Mouse (Mus musculus) kidney, adult 2 months (tissue): ENCODE measurements at regions not wholly inside any gene's neighbourhood (a gene's known extent, or its start where the extent isn't known, plus 50 kb on each side); places are given as distances from the start of the nearest gene placed in this dataset.

Source experiments
- DNase-seq: peaks from one replicate; pipeline ENCODE4 v3.0.0; 2021
- H3K27ac ChIP-seq: fragments of 200-500 bp; 2 replicates; pipeline ENCODE4 v1.5.1; 2012; ENCODE audit warnings: low read depth, low read length, control low read depth, inconsistent platforms; ENCODE audit not compliant: insufficient read depth
- H3K27me3 ChIP-seq: fragments of 200-500 bp; replicated peaks from 2 replicates; pipeline ENCODE4 v1.6.1; 2012; ENCODE audit warnings: mild to moderate bottlenecking, moderate library complexity, low read length, inconsistent platforms; ENCODE audit not compliant: control insufficient read depth, insufficient read depth
- H3K36me3 ChIP-seq: fragments of 200-500 bp; 2 replicates; pipeline ENCODE4 v1.6.1; 2012; ENCODE audit warnings: mild to moderate bottlenecking, moderate library complexity, low read length, inconsistent platforms; ENCODE audit not compliant: control insufficient read depth, insufficient read depth
- H3K4me1 ChIP-seq: fragments of 200-500 bp; 2 replicates; pipeline ENCODE4 v1.6.1; 2011; ENCODE audit warnings: low read length; ENCODE audit not compliant: control insufficient read depth, insufficient read depth
- H3K4me3 ChIP-seq: fragments of 200-500 bp; 2 replicates; pipeline ENCODE4 v1.5.1; 2011; ENCODE audit warnings: mild to moderate bottlenecking, low read depth, low read length, control low read depth; ENCODE audit not compliant: insufficient read depth
- CTCF ChIP-seq: fragments of 200-500 bp; conservative IDR thresholded peaks from 2 replicates; pipeline ENCODE4 v1.5.1; 2011; ENCODE audit warnings: low read depth, mild to moderate bottlenecking, control low read depth, low read length, moderate library complexity, mixed read lengths; ENCODE audit not compliant: insufficient read depth, insufficient read length
- POLR2A ChIP-seq: fragments of 200-500 bp; IDR thresholded peaks from one replicate; pipeline ENCODE4 v1.6.1; 2011; ENCODE audit warnings: low read depth, low read length, control low read depth
- WGBS: fragments of 180-500 bp; shearing (Covaris S2); methylation state at CpG from one replicate; pipeline ENCODE4 v1.1.7; 2018; 5-methylcytosine and 5-hydroxymethylcytosine counted together

DNA sequence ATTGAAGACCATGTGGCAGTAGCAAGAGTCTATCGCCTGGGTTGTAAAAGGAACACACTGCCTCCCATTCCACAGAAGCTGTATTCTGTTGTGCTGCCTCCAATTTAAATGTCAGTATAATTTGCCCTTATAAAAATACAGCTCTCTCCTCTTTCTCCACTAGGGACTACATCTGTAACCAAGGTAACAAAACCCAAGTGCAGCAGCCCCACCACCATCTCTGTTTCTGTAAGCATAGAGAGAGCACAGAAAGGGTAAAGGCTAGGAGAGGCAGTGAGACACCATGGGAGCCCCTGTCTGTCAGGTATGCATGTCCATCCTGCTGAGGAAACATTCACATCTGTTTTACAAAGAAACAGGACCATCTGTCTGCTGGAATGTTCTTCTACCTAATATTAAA, 344.4 kb downstream of the Ccser2 start:
- H3K4me3 ChIP-seq, result no peak overlapping the region
- no peaks in the 10 kb centered on the region for H3K4me1 ChIP-seq
- H3K36me3 ChIP-seq, result no peaks in the 10 kb centered on the region
- no peaks in the 10 kb centered on the region for H3K27me3 ChIP-seq
- no peak overlapping the region for H3K27ac ChIP-seq
- DNase-seq, result no peak
- WGBS, result 78% methylated on average over 1 of the region's 1 CpGs
- TF ChIP-seq CTCF (no peak), POLR2A (no peak)

DNA sequence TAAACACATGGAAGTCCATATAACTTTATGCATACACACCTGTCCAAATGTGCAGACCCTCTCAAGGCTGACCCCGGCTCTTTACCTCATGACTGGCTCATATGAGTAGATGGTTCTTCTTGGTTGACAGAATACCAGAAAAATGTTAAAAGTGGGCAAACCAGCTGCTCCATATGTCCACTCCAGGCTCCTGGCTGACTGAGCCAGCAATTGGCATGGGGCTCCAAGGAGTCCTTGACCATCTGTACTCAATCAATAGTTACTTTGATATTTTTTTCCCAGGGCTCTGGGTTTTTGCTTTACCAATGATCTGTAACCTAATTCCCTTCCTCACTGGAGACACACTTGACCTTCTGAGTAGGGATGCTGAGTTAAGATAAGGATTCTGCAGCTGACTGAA, 345.5 kb downstream of the Ccser2 start:
- no peak for DNase-seq
- 98% methylated on average over 1 of the region's 1 CpGs for WGBS
- H3K27me3 ChIP-seq, result no peaks in the 10 kb centered on the region
- no peaks in the 10 kb centered on the region for H3K4me1 ChIP-seq
- no peak overlapping the region for H3K4me3 ChIP-seq
- H3K36me3 ChIP-seq, result no peaks in the 10 kb centered on the region
- H3K27ac ChIP-seq, result no peak overlapping the region
- TF ChIP-seq CTCF (no peak), POLR2A (no peak)

DNA sequence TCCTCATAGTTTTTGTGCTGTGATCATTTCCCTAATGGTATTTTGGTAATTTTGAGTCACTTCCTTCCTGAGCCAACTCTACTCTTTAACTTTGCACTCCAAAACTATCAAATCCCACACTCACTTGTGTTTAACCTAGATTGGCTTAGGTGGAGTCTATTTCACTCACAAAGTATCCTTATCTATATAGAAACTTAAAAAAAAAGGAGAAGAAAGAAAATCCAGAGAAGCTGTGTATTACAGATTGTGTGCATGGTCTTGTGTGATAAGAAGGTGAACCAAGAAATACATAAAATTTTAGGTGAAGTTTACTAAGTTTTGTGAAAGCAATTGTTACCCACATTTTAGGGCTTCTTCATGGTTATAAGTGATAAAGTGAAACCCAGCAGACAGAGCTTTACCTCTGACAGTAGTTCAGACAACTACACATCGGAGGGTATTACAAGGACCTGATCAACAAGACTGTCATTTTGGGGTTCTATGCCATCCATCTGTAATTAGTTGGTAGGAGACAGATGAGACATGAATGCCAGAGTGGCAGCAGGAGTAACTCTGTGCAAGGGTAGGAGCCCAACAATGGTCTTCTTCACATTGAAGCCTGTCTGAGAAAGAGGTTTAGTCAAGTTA, 350.0 kb downstream of the Ccser2 start:
- Histone ChIP-seq H3K4me1 (no peaks in the 10 kb centered on the region), H3K36me3 (no peaks in the 10 kb centered on the region), H3K4me3 (no peak overlapping the region), H3K27me3 (no peaks in the 10 kb centered on the region), H3K27ac (no peak overlapping the region)
- 88% methylated on average over 1 of the region's 1 CpGs for WGBS
- TF ChIP-seq CTCF (no peak), POLR2A (no peak)
- DNase-seq, result no peak

DNA sequence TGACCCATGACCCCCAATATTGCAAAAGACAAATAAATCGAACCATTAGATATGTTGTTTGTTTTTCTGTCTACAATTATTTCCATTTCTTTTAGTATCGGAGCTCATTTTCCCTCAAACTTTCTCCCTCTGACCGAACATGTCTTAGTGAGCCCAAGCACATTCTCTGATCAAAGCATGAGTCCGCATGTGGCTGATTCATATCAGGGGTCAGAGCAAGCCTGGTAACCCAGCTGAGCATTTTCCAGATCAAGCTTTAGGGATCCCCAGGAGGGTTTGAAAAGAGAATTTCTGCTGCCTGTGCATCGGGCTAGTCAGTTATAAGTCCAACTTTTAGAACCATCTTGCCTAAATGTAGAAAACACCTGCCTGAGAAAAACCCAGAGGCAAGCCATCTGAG, 350.6 kb downstream of the Ccser2 start:
- 74% methylated on average over 5 of the region's 5 CpGs for WGBS
- H3K4me3 ChIP-seq, result no peak overlapping the region
- H3K27ac ChIP-seq, result no peak overlapping the region
- no peaks in the 10 kb centered on the region for H3K36me3 ChIP-seq
- no peaks in the 10 kb centered on the region for H3K4me1 ChIP-seq
- no peak for TF ChIP-seq CTCF
- TF ChIP-seq POLR2A, result no peak
- no peaks in the 10 kb centered on the region for H3K27me3 ChIP-seq
- DNase-seq, result no peak

DNA sequence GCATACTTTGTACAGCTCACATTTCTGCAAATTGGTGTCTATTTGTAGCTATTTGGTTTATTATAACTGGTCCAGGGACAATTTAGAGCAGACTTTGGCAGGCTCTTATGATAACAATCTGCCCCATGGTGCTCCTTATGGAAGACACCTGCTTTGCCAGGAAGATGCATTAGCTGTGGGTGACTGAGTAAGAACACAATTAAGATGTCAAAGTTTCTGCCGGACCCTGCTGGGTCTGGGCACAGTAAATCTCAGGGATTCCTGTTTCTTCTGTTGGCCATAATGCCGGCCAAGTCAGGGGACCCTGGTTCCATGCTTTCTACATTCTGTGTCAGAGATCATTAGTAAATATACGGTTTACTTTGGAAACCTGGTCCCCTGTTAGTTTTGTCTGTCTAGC, 353.7 kb downstream of the Ccser2 start:
- DNase-seq, result no peak
- H3K27ac ChIP-seq, result no peak overlapping the region
- no peaks in the 10 kb centered on the region for H3K27me3 ChIP-seq
- no peaks in the 10 kb centered on the region for H3K36me3 ChIP-seq
- TF ChIP-seq CTCF (no peak), POLR2A (no peak)
- H3K4me3 ChIP-seq, result no peak overlapping the region
- 43% methylated on average over 3 of the region's 3 CpGs for whole genome bisulfite sequencing
- H3K4me1 ChIP-seq, result no peaks in the 10 kb centered on the region

DNA sequence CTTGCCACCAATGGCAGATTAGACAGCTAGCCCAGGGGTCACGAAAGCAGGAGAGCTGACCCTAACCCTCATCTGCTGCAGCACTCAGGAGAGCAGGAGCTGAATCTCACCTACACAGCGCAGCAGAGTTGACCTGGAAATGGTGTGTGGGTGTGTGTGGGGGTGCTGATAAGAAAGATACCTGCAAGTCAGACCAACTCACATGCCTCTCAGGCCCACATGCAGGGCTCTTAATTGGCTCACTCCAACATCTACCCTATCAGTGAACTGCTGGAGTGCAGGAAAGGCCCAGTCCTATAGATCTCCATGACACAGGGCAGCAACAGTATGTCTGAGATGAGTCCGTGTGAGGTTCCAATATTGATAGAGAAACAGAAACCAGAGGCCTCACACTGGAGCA, 355.7 kb downstream of the Ccser2 start:
- Histone ChIP-seq H3K27ac (no peak overlapping the region), H3K4me1 (no peaks in the 10 kb centered on the region), H3K27me3 (no peaks in the 10 kb centered on the region), H3K4me3 (no peak overlapping the region), H3K36me3 (no peaks in the 10 kb centered on the region)
- 78% methylated on average over 3 of the region's 3 CpGs for WGBS
- no peak for TF ChIP-seq POLR2A
- TF ChIP-seq CTCF, result no peak
- DNase-seq, result no peak

DNA sequence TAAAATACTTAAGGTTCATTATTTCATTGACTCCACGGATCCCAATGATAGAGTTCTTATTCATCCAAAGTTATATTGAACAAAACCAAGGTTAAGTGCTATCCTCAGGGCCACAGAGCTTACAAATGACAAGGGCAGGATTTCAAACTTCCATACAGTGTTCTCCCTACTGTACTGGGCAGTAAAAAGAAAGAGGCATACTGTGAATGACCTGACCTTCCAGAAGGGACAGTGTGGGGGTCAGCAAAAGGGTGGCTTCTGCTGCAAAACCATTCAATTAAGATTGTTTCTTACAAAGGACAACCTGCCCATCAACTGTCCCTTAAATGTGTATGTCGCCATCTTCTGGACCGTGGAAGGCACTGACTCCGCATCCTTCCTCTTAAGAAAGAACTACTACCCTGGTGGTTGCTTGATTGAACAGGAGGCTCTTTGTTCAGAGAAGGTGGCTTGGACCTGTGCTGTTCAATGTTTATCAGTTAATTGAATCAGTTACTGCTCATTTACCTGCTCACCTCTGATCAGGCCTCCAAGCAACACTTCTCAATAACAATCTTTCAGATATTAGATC, 384.4 kb downstream of the Ccser2 start:
- Histone ChIP-seq H3K4me3 (no peak overlapping the region), H3K4me1 (no peaks in the 10 kb centered on the region), H3K27me3 (no peaks in the 10 kb centered on the region), H3K36me3 (no peaks in the 10 kb centered on the region), H3K27ac (no peak overlapping the region)
- DNase-seq, result peak; percentile 2
- no peak for TF ChIP-seq POLR2A
- no peak; the same call in 1 of the 2 replicates for TF ChIP-seq CTCF
- 55% methylated on average over 4 of the region's 4 CpGs for WGBS
